Mouse (Mus musculus): ENCODE measurements around the gene Prss38.

DNA sequence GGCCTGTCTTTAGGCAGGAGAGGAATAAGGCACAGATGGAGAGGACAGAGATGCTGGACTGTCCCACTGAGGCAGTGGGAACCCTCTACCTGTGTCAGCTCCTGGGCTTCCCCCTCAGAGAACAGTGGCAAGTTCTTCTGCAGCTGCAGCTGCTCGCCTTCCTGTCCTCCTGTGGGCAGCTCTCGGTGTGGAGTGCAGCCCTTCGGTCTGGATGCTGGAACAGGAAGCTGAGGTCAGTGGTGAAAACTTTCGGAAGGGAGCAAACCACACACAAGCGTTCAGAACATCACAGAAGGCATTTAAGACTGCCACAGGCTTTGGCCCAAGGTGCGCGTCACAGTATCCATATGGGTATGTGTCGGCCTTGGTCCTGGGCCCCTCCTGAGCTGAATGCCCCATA is 46.0 kb upstream of the Prss38 start:
- no peak for TF ChIP-seq POLR2A (IDR thresholded peaks at IDR 0.05; ENCODE audit: borderline replicate concordance, low read depth, low read length)
- no peak for TF ChIP-seq CTCF (IDR thresholded peaks at IDR 0.05; ENCODE audit: low read depth, low read length)
